Mouse (Mus musculus) kidney, adult 2 months (tissue): Measurements from ENCODE around the gene Sec14l2. TPM values are rescaled to one million over a fixed set of nuclear protein-coding genes. Genes with fewer than 3 reads are reported as not detected.

Experiments used
- DNase-seq: peaks from one replicate; pipeline ENCODE4 v3.0.0; 2021
- H3K27ac ChIP-seq: fragments of 200-500 bp; 2 replicates; pipeline ENCODE4 v1.5.1; 2012; ENCODE audit warnings: low read depth, low read length, control low read depth, inconsistent platforms; ENCODE audit not compliant: insufficient read depth
- H3K27me3 ChIP-seq: fragments of 200-500 bp; replicated peaks from 2 replicates; pipeline ENCODE4 v1.6.1; 2012; ENCODE audit warnings: mild to moderate bottlenecking, moderate library complexity, low read length, inconsistent platforms; ENCODE audit not compliant: control insufficient read depth, insufficient read depth
- H3K36me3 ChIP-seq: fragments of 200-500 bp; 2 replicates; pipeline ENCODE4 v1.6.1; 2012; ENCODE audit warnings: mild to moderate bottlenecking, moderate library complexity, low read length, inconsistent platforms; ENCODE audit not compliant: control insufficient read depth, insufficient read depth
- H3K4me1 ChIP-seq: fragments of 200-500 bp; 2 replicates; pipeline ENCODE4 v1.6.1; 2011; ENCODE audit warnings: low read length; ENCODE audit not compliant: control insufficient read depth, insufficient read depth
- H3K4me3 ChIP-seq: fragments of 200-500 bp; 2 replicates; pipeline ENCODE4 v1.5.1; 2011; ENCODE audit warnings: mild to moderate bottlenecking, low read depth, low read length, control low read depth; ENCODE audit not compliant: insufficient read depth
- CTCF ChIP-seq: fragments of 200-500 bp; conservative IDR thresholded peaks from 2 replicates; pipeline ENCODE4 v1.5.1; 2011; ENCODE audit warnings: low read depth, mild to moderate bottlenecking, control low read depth, low read length, moderate library complexity, mixed read lengths; ENCODE audit not compliant: insufficient read depth, insufficient read length
- POLR2A ChIP-seq: fragments of 200-500 bp; IDR thresholded peaks from one replicate; pipeline ENCODE4 v1.6.1; 2011; ENCODE audit warnings: low read depth, low read length, control low read depth
- WGBS: fragments of 180-500 bp; shearing (Covaris S2); methylation state at CpG from one replicate; pipeline ENCODE4 v1.1.7; 2018; 5-methylcytosine and 5-hydroxymethylcytosine counted together
- polyA plus RNA-seq: library from polyadenylated mRNA; depleted of rRNA; stranded (reverse); fragments of >200 nt; gene quantifications from 2 replicates; pipeline ENCODE4 v1.2.3, GENCODE M21; 2012; rRNA removed

Sec14l2 gene
- 1.5 and 1.8 TPM in 2 replicates for polyA plus RNA-seq

DNA sequence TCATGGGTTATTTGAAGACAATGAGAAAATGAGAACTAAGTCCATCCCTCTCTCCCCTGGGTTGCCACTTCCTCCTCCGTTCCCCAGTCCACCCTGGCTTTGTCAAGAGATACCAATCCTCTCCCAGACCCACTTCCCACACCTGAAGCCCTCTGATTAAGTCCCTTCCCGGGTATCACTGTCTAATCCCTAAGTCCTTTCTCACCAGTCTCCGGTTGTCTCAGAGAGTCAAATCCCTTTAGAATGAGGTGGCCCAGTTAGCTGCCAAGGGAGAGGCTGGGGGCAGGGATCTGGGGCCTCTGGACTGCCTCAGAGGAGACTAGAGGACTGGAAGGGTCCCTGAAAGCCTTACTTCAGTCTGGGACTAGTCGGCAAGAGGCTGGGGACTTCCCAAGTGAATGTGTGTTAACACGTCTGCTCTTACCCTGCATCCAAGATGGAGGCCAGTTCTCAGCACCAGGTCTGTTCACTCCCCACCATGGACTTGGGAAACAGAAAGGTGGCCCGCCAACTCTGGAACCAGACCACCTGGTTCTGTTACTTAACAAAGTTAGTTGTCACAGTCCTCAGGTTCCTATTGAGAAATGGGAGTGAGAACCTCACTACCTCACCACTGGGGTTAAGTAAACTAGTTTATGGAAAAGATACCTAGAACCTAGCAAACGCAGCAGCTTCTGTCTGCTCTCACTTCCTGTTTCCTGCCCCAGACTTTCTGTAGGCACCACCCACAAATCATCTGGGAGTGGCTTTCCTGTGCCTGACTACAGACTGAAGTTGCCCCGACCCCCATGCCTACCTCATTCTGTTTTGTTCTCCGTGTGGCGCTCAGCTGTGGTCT lies at the start of gene Sec14l2:
Gene Sec14l2, minus strand, starts transcription at position 674 of the 838 bp plus-strand sequence.
- Histone ChIP-seq H3K4me3 (no peak within 1 kb of the TSS), H3K4me1 (no peaks in the 10 kb centered on the region), H3K36me3 (no peaks in the 10 kb centered on the region), H3K27me3 (no peaks in the 10 kb centered on the region), H3K27ac (no peak within 1 kb of the TSS)
- 80% methylated on average over 10 of the region's 10 CpGs for WGBS
- DNase-seq, result no peak
- TF ChIP-seq CTCF (no peak), POLR2A (no peak)

- WGBS, result 68% methylated on average over 7 of the region's 7 CpGs
- Histone ChIP-seq H3K4me3 (no peak overlapping the region), H3K4me1 (no peaks in the 10 kb centered on the region), H3K27ac (peak overlapping the region; percentile 59; the same call in 1 of the 2 replicates), H3K36me3 (peaks cover 14% of the 10 kb centered on the region), H3K27me3 (no peaks in the 10 kb centered on the region)
- TF ChIP-seq POLR2A (no peak), CTCF (no peak)
- peak; percentile 61 for DNase-seq
Measured at GRCm38 (mm10) chr11:4166467-4167090, 43.4 kb upstream of the Sec14l2 start.

- no peak overlapping the region for H3K27ac ChIP-seq
- H3K27me3 ChIP-seq, result no peaks in the 10 kb centered on the region
- H3K36me3 ChIP-seq, result peaks cover 7% of the 10 kb centered on the region
- no peak for DNase-seq
- TF ChIP-seq CTCF (no peak), POLR2A (no peak)
- no peak overlapping the region for H3K4me3 ChIP-seq
- WGBS, result 94% methylated on average over 2 of the region's 2 CpGs
- H3K4me1 ChIP-seq, result peaks cover 8% of the 10 kb centered on the region; the same call in 1 of the 2 replicates
Measured at GRCm38 (mm10) chr11:4164701-4165100, 41.5 kb upstream of the Sec14l2 start.

DNA sequence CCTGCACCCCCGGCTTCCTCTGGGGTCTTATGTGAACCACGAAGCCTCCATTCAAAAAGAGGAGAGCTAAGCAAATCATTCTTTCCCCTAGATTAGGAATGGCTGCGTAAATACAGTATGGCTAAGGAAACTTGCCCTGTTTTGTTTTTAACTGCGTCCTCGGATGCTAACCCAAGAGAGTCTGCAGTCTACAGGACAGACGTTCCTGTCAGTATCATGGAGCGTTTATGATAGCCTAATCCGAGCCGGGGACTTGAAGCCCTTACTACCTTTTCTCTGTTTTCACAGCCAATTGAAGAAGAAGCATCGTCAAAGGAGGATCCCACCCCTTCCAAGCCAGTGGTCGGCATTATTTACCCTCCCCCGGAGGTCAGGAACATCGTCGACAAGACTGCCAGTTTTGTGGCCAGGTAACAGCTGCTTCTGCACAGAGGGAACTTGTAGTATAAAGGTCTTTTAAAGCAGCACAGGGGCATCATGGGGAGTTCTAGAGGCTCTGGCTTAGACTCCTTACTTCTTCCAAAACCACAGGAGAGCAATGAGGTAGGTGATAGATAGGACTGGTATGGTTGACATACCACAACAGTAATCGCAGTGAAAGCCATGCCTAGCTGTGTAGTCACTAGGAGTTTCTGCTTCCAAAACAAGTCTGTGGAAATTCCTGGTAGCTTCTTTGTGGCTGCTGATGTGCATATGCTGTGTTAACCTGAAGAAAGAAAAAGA lies 37.7 kb upstream of the Sec14l2 start:
- Histone ChIP-seq H3K4me3 (peak overlapping the region; percentile 88), H3K27ac (peak overlapping the region; percentile 86), H3K36me3 (peaks cover 1% of the 10 kb centered on the region; the same call in 1 of the 2 replicates), H3K27me3 (no peaks in the 10 kb centered on the region), H3K4me1 (peaks cover 17% of the 10 kb centered on the region; the same call in 1 of the 2 replicates)
- DNase-seq, result no peak
- TF ChIP-seq POLR2A (no peak), CTCF (no peak)
- WGBS, result 4% methylated on average over 15 of the region's 15 CpGs

GRCm38 (mm10) chr11:4159808-4160708 lies 36.8 kb upstream of the Sec14l2 start, which contains the start of the genes Ccdc157 and Sf3a1:
Ccdc157 (minus strand) TSS chr11:4160293.
Sf3a1 (plus strand) TSS chr11:4160350.
- peak; percentile 96 for DNase-seq
- H3K27ac ChIP-seq, result peak within 1 kb of the TSS; percentile 86
- H3K27me3 ChIP-seq, result no peaks in the 10 kb centered on the region
- TF ChIP-seq CTCF, result no peak
- peak; percentile 28 for TF ChIP-seq POLR2A
- peaks cover 1% of the 10 kb centered on the region; the same call in 1 of the 2 replicates for H3K36me3 ChIP-seq
- 1% methylated on average over 54 of the region's 54 CpGs for WGBS
- peak within 1 kb of the TSS; percentile 88 for H3K4me3 ChIP-seq
- peaks cover 17% of the 10 kb centered on the region; the same call in 1 of the 2 replicates for H3K4me1 ChIP-seq

DNA sequence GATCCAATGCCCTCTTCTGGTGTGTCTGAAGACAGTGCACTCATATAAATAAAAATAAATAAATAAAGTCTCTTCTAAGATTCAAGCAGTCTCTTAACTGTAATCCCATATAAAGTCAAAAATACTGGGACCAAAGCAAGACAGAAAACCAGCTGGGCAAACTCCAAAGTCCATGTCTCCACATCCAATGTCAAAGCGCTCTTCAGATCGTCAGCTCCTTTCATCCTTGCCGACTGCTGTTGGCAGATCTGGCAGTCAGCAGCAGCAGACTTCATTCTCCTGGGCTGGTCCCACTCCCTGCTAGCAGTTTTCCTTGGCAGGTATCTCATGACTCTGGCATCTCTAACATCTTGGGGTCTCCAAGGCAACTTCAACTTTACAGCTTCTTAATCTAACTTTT lies 35.5 kb upstream of the Sec14l2 start:
- Histone ChIP-seq H3K4me3 (no peak overlapping the region), H3K27ac (no peak overlapping the region), H3K36me3 (peaks cover 1% of the 10 kb centered on the region; the same call in 1 of the 2 replicates), H3K4me1 (peaks cover 17% of the 10 kb centered on the region; the same call in 1 of the 2 replicates), H3K27me3 (no peaks in the 10 kb centered on the region)
- TF ChIP-seq POLR2A, result no peak
- TF ChIP-seq CTCF, result no peak
- WGBS, result 59% methylated on average over 3 of the region's 3 CpGs
- DNase-seq, result peak; percentile 78
